In the genomic region with DNA sequence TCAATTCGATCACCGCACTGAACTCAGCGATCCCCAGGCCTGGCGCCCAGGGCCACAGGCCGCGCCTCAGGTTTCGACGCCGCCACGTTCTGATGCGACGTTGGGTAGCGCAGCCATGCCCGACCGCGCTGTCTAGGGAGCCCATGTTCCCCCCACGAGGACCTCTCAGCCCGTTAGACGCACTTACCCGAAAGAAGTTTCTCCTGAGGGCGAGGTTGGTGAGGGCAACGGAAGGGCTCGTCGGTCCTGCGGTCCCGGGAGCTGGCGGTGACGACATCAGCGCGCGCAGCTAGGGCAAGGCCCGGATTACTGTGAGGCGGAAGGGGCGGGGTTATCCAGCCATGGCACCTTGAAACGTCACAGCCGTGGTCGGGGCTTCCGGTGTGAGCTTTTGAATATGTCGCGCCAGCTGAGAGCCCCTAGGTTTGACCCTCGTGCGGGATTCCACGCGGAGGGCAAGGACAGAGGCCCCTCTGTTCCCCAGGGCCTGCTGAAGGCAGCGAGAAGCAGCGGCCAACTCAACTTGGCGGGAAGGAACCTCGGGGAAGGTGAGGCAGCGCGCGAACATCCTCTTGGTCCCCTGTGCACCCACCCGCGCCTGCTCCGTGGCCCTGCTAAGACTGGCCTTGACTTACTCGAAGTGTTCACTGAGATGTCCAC, we compare ENCODE assay signal across 8 mouse cellular contexts. TPM values are rescaled to one million over a fixed set of nuclear protein-coding genes. Genes with fewer than 3 reads are reported as not detected.
DNase-seq lines count a peak whose midpoint lies in the region; ATAC-seq lines count a peak whose summit lies in the region.

Gene Srsf11 (minus strand): TSS at position 311 of the 660 bp plus-strand sequence.
Gene Lrrc40 (plus strand): TSS at position 334 of the 660 bp plus-strand sequence.

- peak within 1 kb of the TSS; percentile 77 for H3K4me2 ChIP-seq in hindbrain, embryonic 16.5 days (ENCODE audit: low read length)

- H3K9ac ChIP-seq in hindbrain, embryonic 16.5 days (ENCODE audit: low read depth, low read length) = peak within 1 kb of the TSS; percentile 91

- H3K9me3 ChIP-seq in hindbrain, embryonic 16.5 days (ENCODE audit: control insufficient read depth, low read length) = no peaks in the 10 kb centered on the region

- H3K4me3 ChIP-seq in hindbrain, embryonic 16.5 days (ENCODE audit: low read length) = peak within 1 kb of the TSS; percentile 95
- H3K4me3 ChIP-seq in macrophage (ENCODE audit: inconsistent target) = peak within 1 kb of the TSS; percentile 85

- H3K4me1 ChIP-seq in hindbrain, embryonic 16.5 days (ENCODE audit: control insufficient read depth, insufficient read depth, low read depth, low read length) = peaks cover 25% of the 10 kb centered on the region

- WGBS in hindbrain, embryonic 16.5 days = under 1% methylated on average over 55 of the region's 55 CpGs
- WGBS in macrophage (ENCODE audit: missing documents) = under 1% methylated on average over 55 of the region's 55 CpGs

- no peaks in the 10 kb centered on the region for H3K36me3 ChIP-seq in hindbrain, embryonic 16.5 days (ENCODE audit: control insufficient read depth, insufficient read depth, low read length)
- no peaks in the 10 kb centered on the region for H3K36me3 ChIP-seq in macrophage (ENCODE audit: inconsistent target)

- H3K27me3 ChIP-seq in hindbrain, embryonic 16.5 days (replicated peaks; ENCODE audit: control insufficient read depth, insufficient read depth, low read length) = no peaks in the 10 kb centered on the region

- peaks cover 99% of the 10 kb centered on the region for H3K79me2 ChIP-seq in macrophage (ENCODE audit: inconsistent target)

- peak; percentile 97 for ATAC-seq in hindbrain, embryonic 16.5 days

- peak within 1 kb of the TSS; percentile 87 for H3K27ac ChIP-seq in hindbrain, embryonic 16.5 days (ENCODE audit: low read depth, low read length)
- H3K27ac ChIP-seq in macrophage = peak within 1 kb of the TSS; percentile 54

- DNase-seq in T-cell, adult 2 months (ENCODE audit: low spot score) = peak; percentile 95
- peak; percentile 95 for DNase-seq in cerebellum, postnatal 36 days
- DNase-seq in frontal cortex, postnatal 36 days (ENCODE audit: low spot score in 2 of 2) = peak; percentile 96 to 97
- peak; percentile 96 for DNase-seq in left cerebral cortex, adult 18-20 months (ENCODE audit: low spot score in 2 of 2)
- peak; percentile 97 for DNase-seq in right cerebral cortex, adult 18-20 months
- DNase-seq in urinary bladder, postnatal 10 days (ENCODE audit: low spot score) = peak; percentile 72

RNA-seq across cellular contexts. Expression of gene Srsf11, which starts in this region (rescaled TPM):
- 184 and 216 TPM in 2 replicates for polyA plus RNA-seq in hindbrain, embryonic 16.5 days (2015; fragmentation: Nextera tagmentation; extraction: Ambion mirVana)
- total RNA-seq in left cerebral cortex, adult 18-20 months (2021) = 100 to 1,000 TPM; 152 TPM
- 1,000 to 10,000 TPM in 15 of 26 experiments, 100 to 1,000 TPM in 11; 834 to 1,449 (median 1,045) TPM for total RNA-seq in macrophage (2018; cell fraction: chromatin; rRNA removed)
- 10 to 100 TPM; 30.6 to 82.5 (median 45.5) TPM for total RNA-seq in macrophage (2018; cell fraction: cytosol; rRNA removed)
- total RNA-seq in macrophage (2018; cell fraction: nucleus; rRNA removed) = 100 to 1,000 TPM; 381 to 952 (median 722) TPM
- 69.0 to 102 TPM (median 89.7 TPM) in 3 replicates for polyA plus RNA-seq in macrophage (2018)

RNA-seq across cellular contexts. Expression of gene Lrrc40, which starts in this region (rescaled TPM):
- polyA plus RNA-seq in hindbrain, embryonic 16.5 days (2015; fragmentation: Nextera tagmentation; extraction: Ambion mirVana) = 45.6 and 52.8 TPM in 2 replicates
- 10 to 100 TPM; 30.1 to 32.9 TPM for total RNA-seq in left cerebral cortex, adult 18-20 months (2021)
- total RNA-seq in macrophage (2018; cell fraction: chromatin; rRNA removed) = 10 to 100 TPM in 13 of 26 experiments, 1 to 10 TPM in 13; 1.3 to 25.7 (median 10.0) TPM
- total RNA-seq in macrophage (2018; cell fraction: cytosol; rRNA removed) = 10 to 100 TPM in 25 of 26 experiments, 1 to 10 TPM in 1; 9.0 to 16.7 (median 13.2) TPM
- total RNA-seq in macrophage (2018; cell fraction: nucleus; rRNA removed) = 10 to 100 TPM in 13 of 26 experiments, 1 to 10 TPM in 13; 3.1 to 18.6 (median 9.8) TPM
- polyA plus RNA-seq in macrophage (2018) = 12.5 to 18.6 TPM (median 13.5 TPM) in 3 replicates

Comparison
In these comparisons a context has a peak if more than half of its experiments do, and no peak if none do; other contexts are left out.
1. Peak in every context shown above with its lines: DNase-seq, ATAC-seq, H3K4me3 ChIP-seq and H3K27ac ChIP-seq.